Mouse (Mus musculus) granulocyte monocyte progenitor cell, adult 5-6 weeks (primary cell): ENCODE measurements around the gene Sec62. TPM values are rescaled to one million over a fixed set of nuclear protein-coding genes. Genes with fewer than 3 reads are reported as not detected.

Experiments
- ATAC-seq: replicated peaks from 2 replicates; pipeline ENCODE4 v1.8.0; 2016; ENCODE audit warnings: mild to moderate bottlenecking, moderate TSS enrichment, inconsistent platforms; ENCODE audit not compliant: poor library complexity, severe bottlenecking
- total RNA-seq, 2 experiments: library from RNA; stranded (forward) in 1 of 2; stranded (reverse) in 1 of 2; fragments of 200-712, 200-1000 nt in 1 of 2; fragments of >200 nt in 1 of 2; fragmentation: Nextera tagmentation in 1 of 2; gene quantifications; 2 replicates each; pipeline ENCODE4 v1.2.3; 2014 to 2017

The Sec62 gene
- total RNA-seq (2014; fragmentation: Nextera tagmentation) = 55.9 and 87.3 TPM in 2 replicates
- 98.6 and 99.8 TPM in 2 replicates for total RNA-seq (2017)

GRCm38 (mm10) chr3:30792737-30793402 lies at the start of gene Sec62:
Gene Sec62, plus strand, starts transcription at chr3:30792875.
- peak; percentile 92 for ATAC-seq

DNA sequence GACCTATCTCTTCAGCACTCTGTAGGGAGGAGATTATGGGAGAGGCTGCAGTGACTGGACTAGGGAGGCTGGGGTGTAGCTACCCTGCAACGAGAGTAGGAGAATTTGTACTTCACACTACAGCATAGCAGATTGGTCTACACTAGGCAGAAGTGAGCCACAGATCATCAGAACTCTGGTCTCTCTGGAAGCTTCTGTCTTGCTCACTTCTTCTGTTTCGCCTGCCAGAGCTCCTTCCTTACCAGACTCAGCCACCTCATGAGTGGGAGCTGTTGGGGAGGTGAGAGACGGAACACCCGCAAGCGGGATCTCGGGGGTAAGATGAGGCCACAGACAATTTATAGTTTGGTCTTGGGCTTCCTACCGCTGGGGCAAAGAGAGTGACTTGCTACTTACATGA lies 49.8 kb upstream of the Sec62 start:
- no peak for ATAC-seq

DNA sequence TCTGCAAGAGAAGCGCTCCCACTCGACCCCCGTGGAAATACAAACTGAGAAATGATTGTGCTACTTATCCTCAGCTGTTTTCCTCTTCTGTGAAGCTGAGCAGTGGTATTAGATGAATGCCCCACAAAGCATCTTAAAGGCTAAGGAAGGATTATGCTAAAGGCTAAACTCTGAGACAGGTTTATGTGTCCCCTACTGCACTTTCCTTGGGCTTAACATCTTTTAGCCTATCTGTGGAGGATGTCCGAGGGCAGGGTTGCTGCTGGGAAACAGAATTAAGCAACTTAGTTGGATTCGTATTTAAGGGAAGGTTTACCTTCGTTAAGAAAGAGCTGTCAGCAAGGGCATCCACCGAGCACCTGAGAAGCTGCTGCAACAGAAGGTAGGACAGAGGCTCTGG lies 46.7 kb upstream of the Sec62 start, which contains the start of gene Samd7:
TSS of gene Samd7 (plus strand) at position 288 of the 400 bp plus-strand sequence.
- ATAC-seq = no peak

DNA sequence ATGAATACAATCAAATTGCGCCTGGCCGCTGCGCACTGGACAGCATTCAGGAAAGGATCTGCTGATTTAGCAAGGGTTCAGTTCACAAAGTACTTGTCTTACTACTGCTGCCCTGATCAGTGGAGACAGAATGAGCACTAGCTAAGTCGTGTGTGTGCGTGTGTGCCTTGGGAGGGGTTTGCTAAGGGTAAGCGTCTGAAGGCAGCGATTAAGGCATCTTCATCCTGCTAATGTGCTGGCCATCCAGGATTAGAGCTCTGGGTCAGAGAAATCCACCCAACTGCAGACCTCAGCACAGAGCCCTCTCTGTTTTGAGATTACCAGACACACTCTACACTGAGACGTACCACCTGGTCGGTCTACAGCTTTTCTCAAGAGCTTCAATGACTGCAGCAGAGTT lies 44.4 kb upstream of the Sec62 start:
- ATAC-seq = no peak

- ATAC-seq = no peak
Observed at GRCm38 (mm10) chr3:30754696-30755095, 38.0 kb upstream of the Sec62 start.

DNA sequence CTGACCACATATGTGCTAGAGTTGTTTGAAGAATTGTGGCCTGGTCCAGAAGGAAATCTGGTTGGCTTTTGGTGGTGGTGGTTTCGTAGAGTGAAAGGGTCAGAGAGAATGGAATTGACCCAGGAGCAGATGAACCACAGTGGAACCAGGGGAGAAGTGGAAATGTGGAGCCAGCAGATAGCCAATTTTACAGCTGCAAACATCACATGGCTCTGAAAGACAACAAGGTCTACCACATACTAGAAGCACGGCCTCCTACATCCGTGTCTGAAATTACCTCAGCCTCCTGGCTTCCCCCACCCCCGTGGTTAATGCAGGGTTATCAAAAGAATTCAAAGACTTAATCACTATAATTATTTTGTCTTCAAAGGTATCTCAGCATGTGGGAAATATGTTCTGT lies 27.8 kb upstream of the Sec62 start:
- ATAC-seq = no peak

- peak; percentile 89 for ATAC-seq
Observed at GRCm38 (mm10) chr3:30765311-30766027, 27.2 kb upstream of the Sec62 start.

GRCm38 (mm10) chr3:30766177-30766576 lies 26.5 kb upstream of the Sec62 start:
- ATAC-seq = peak; percentile 46

GRCm38 (mm10) chr3:30767271-30767670 lies 25.4 kb upstream of the Sec62 start:
- no peak for ATAC-seq

GRCm38 (mm10) chr3:30769755-30770515 lies 22.7 kb upstream of the Sec62 start:
- no peak for ATAC-seq

GRCm38 (mm10) chr3:30771560-30771959 lies 21.1 kb upstream of the Sec62 start:
- no peak for ATAC-seq

- ATAC-seq = no peak
Observed at GRCm38 (mm10) chr3:30772631-30773030, 20.0 kb upstream of the Sec62 start.

- no peak for ATAC-seq
Observed at GRCm38 (mm10) chr3:30774677-30775076, 18.0 kb upstream of the Sec62 start.

DNA sequence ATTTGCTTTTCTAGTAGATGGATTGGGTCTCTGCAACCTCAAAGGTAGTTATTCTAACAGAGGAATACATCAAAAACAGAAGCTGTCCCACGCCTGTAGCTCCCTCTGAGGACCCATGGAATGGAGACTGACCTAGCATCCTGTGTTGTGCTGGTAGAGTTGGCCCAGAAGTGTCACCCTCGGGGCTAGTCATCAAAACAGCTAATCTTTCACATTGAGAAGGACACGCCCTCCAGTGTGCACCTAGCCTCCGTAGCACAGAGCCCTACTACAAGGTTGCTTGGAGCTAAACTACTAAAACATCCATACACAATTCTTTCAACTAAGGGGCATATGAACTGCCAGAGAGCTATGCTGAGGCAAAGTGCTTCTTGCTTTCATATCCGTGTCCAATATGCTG lies 14.7 kb upstream of the Sec62 start:
- no peak for ATAC-seq

DNA sequence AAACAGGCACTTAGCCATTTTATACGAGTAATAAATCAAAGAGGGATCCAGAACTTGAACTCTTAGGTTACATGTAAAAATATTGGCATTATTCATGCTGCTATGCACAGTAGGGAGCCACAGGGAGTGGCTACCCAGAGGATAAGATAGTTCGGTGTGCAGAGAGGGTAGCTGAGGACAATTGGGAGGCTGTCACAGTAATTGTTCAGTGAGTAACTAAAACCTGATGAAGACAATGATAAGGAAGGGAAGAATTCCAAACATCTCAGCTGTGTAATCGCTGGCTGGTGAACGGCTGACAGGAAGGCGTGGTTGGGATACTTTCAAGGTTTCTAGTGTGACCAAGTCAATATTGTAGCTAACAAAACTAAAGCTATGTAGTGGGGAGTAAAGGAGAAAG lies 4.1 kb upstream of the Sec62 start:
- no peak for ATAC-seq

- peak; percentile 30 for ATAC-seq
Observed at GRCm38 (mm10) chr3:30793403-30794221, 937 bp downstream of the Sec62 start.

DNA sequence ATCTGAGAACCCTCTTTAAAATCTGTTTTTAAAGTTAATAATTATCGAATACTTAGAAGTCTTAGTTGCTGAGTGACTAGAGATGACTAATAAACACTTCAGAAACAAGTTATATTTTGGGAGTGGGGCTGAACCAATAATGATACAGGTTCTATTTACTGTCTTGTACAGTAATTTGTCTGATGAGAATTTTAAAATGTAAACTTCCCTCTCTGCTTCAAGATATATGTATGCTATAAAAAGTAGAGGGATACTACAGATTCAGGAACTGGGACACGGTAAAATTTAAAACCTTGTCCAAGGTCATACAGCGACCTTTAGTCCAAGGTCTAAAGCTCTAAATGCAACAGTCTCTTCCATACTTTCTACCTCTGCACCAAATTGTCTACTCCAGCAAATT lies 9.5 kb downstream of the Sec62 start:
- ATAC-seq = no peak

DNA sequence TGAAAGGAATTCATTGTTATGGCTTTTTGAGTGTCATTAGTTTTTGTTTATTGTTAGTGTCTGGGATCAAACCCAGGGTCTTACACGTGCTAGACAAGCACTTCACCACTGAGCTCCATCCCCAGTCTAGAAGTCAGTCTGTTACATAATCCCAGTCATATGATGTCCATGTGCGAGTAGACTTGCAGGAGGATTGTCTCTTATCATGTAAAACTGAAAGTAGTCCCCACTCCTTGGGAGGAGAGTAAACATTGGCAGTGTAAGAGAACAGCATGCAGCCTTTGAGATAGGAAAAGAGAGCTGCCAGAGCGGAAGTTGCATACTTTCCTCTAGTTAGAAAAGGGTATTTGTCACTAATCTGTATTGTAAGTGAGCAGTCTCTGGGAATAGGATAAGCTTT lies 20.2 kb downstream of the Sec62 start:
- no peak for ATAC-seq

GRCm38 (mm10) chr3:30818630-30819125 lies 26.0 kb downstream of the Sec62 start:
- ATAC-seq = no peak

- ATAC-seq = no peak
Observed at GRCm38 (mm10) chr3:30822163-30822562, 29.5 kb downstream of the Sec62 start.
